In the genomic region with DNA sequence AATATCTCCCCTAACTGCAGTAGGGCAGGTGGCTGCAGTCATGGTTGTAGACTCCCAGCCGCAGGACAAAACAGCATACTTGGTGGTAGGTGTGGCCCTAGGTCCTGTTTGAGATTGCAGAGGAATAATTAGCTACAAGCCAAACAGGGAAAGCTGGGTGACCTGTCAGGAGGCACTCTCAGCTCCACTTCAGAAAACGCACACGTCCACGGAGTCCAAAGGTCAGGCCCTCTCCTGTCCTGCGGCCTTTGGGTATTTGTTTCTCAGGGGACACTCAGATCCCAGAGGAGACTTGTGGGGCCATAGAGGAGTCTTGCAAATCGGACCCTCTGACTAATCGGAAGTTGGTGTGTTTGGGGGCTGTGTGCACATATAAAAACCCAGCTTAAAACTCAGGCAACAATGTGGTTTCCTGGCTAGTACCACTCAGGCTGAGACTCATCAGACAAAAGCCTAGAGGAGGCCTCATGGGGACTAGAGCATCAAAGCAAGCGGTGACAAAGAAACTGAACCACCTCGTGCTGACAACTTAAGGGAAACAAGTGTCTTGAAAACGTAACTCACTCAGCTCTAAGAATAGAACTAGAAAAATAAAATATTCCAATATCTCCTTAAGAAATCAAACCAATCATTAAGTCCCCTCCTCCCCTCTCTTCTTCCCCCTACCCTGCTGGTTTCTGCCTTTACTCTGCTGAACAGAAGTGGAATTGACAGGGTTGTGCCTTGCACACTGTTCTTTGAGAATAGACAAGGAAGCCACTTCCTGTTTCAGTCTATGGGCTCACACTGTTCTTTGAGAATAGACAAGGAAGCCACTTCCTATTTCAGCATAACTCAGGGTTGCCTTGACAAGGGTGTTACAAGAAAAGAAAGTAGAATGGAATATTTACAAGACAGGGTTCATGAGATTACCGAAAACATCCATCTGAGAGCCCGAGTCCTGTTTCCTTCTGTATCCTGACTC, we compare ENCODE assay signal across 17 mouse cellular contexts. TPM values are rescaled to one million over a fixed set of nuclear protein-coding genes. Genes with fewer than 3 reads are reported as not detected.
DNase-seq lines count a peak whose midpoint lies in the region; ATAC-seq and TF ChIP-seq lines count a peak whose summit lies in the region.
"Had no signal": no experiment of that assay in that cellular context is flagged by ENCODE, and none has a peak within 500 bp of the region (broad histone marks: within the 10 kb centered on the region; RNA-seq: fewer than 3 reads in every experiment).

No protein-coding gene starts in this region.

- no peak overlapping the region for H3K4me3 ChIP-seq in kidney, adult 2 months (ENCODE audit: insufficient read depth, low read depth, low read length)
- H3K4me3 ChIP-seq in kidney, embryonic 15.5 days (replicated peaks), result no peak overlapping the region
- H3K4me3 ChIP-seq in small intestine, adult 2 months (ENCODE audit: low read depth, low read length), result no peak overlapping the region
- H3K4me3 ChIP-seq: embryonic facial prominence, embryonic 15.5 days; lung, embryonic 15.5 days; stomach, embryonic 15.5 days had no signal

- H3K27ac ChIP-seq in kidney, adult 2 months (ENCODE audit: insufficient read depth, low read depth, low read length), result peak overlapping the region; percentile 67
- no peak overlapping the region for H3K27ac ChIP-seq in kidney, embryonic 15.5 days
- H3K27ac ChIP-seq in small intestine, adult 2 months (ENCODE audit: insufficient read depth, low read depth, low read length), result peak overlapping the region; percentile 68
- H3K27ac ChIP-seq: embryonic facial prominence, embryonic 15.5 days; kidney, postnatal 0 days; lung, embryonic 15.5 days; stomach, embryonic 15.5 days had no signal

- no peaks in the 10 kb centered on the region for H3K9me3 ChIP-seq in kidney, embryonic 15.5 days (replicated peaks)
- H3K9me3 ChIP-seq: embryonic facial prominence, embryonic 15.5 days; lung, embryonic 15.5 days; stomach, embryonic 15.5 days had no signal

- H3K9ac ChIP-seq in kidney, embryonic 15.5 days, result no peak overlapping the region
- H3K9ac ChIP-seq: embryonic facial prominence, embryonic 15.5 days; lung, embryonic 15.5 days; stomach, embryonic 15.5 days had no signal

- no peak for TF ChIP-seq CTCF in kidney, adult 2 months (conservative IDR thresholded peaks at IDR 0.05; ENCODE audit: insufficient read depth, insufficient read length, low read depth, low read length)
- TF ChIP-seq CTCF in small intestine, adult 2 months (IDR thresholded peaks at IDR 0.05; ENCODE audit: extremely low read depth, insufficient read length, insufficient replicate concordance, low read depth, low read length), result no peak

- intact Hi-C loops in left cerebral cortex, postnatal 4 days (cut with DNase I), result no loop called here

- no peak for ATAC-seq in kidney, embryonic 15.5 days (replicated peaks; ENCODE audit: low FRiP score)

- H3K4me2 ChIP-seq in kidney, embryonic 15.5 days, result no peak overlapping the region
- H3K4me2 ChIP-seq: embryonic facial prominence, embryonic 15.5 days; lung, embryonic 15.5 days; stomach, embryonic 15.5 days had no signal

- 63% methylated on average over 12 of the region's 12 CpGs for WGBS in kidney, adult 2 months
- 78% methylated on average over 12 of the region's 12 CpGs for WGBS in kidney, embryonic 15.5 days
- 51% methylated on average over 12 of the region's 12 CpGs for WGBS in small intestine, adult 2 months

- TF ChIP-seq POLR2A in kidney, adult 2 months (IDR thresholded peaks at IDR 0.05; ENCODE audit: low read depth, low read length), result no peak
- TF ChIP-seq POLR2A in small intestine, adult 2 months (IDR thresholded peaks at IDR 0.05; ENCODE audit: low read depth, low read length), result no peak

- peak; percentile 78 for DNase-seq in kidney, adult 2 months
- DNase-seq in A20 (ENCODE audit: low read depth, low spot score), result peak; percentile 36
- peak; percentile 17 for DNase-seq in c-Kit-positive CD71-negative TER-119-negative erythroid progenitor cells, embryonic 14.5 days (ENCODE audit: low read depth)
- DNase-seq in embryo, embryonic 10 days (ENCODE audit: low spot score), result no peak
- no peak for DNase-seq in left cerebral cortex, postnatal 4 days
- no peak for DNase-seq in cerebellum, adult 9-10 months
- DNase-seq: adrenal gland, postnatal 25 days; cerebellum, adult 9-11 months had no signal

- no peaks in the 10 kb centered on the region for H3K36me3 ChIP-seq in kidney, adult 2 months (ENCODE audit: control insufficient read depth, insufficient read depth, low read length)
- no peaks in the 10 kb centered on the region for H3K36me3 ChIP-seq in kidney, embryonic 15.5 days
- H3K36me3 ChIP-seq in small intestine, adult 2 months (ENCODE audit: control insufficient read depth, insufficient read depth, low read length), result no peaks in the 10 kb centered on the region
- H3K36me3 ChIP-seq: embryonic facial prominence, embryonic 15.5 days; lung, embryonic 15.5 days; stomach, embryonic 15.5 days had no signal

- H3K27me3 ChIP-seq in kidney, adult 2 months (replicated peaks; ENCODE audit: control insufficient read depth, insufficient read depth, low read length), result no peaks in the 10 kb centered on the region
- 0 out of 2 replicates have a peak, but pooled peaks cover 6% of the 10 kb centered on the region for H3K27me3 ChIP-seq in kidney, embryonic 15.5 days
- no peaks in the 10 kb centered on the region for H3K27me3 ChIP-seq in small intestine, adult 2 months (ENCODE audit: control insufficient read depth, insufficient read depth, low read length)
- H3K27me3 ChIP-seq: embryonic facial prominence, embryonic 15.5 days; lung, embryonic 15.5 days; stomach, embryonic 15.5 days had no signal

- H3K4me1 ChIP-seq in kidney, adult 2 months (ENCODE audit: control insufficient read depth, insufficient read depth, low read length), result peaks cover 12% of the 10 kb centered on the region; the same call in 1 of the 2 replicates
- no peaks in the 10 kb centered on the region for H3K4me1 ChIP-seq in kidney, embryonic 15.5 days
- no peaks in the 10 kb centered on the region; the same call in 1 of the 2 replicates for H3K4me1 ChIP-seq in small intestine, adult 2 months (ENCODE audit: control insufficient read depth, insufficient read depth, insufficient read length, low read length)
- H3K4me1 ChIP-seq: embryonic facial prominence, embryonic 15.5 days; lung, embryonic 15.5 days; stomach, embryonic 15.5 days had no signal

RNA-seq across cellular contexts. Expression of gene Slc13a3, which starts 20.0 kb away (rescaled TPM):
- polyA plus RNA-seq in kidney, adult 2 months (2012; rRNA removed), result 584 and 709 TPM in 2 replicates
- 2.6 and 3.4 TPM in 2 replicates for polyA plus RNA-seq in kidney, embryonic 15.5 days (2015; fragmentation: Nextera tagmentation; extraction: Ambion mirVana)
- 0.03 and 0.30 TPM in 2 replicates for polyA plus RNA-seq in small intestine, adult 2 months (2012; rRNA removed)
- total RNA-seq in left cerebral cortex, postnatal 4 days (2021), result 10 to 100 TPM; 13.0 to 14.2 TPM
- polyA plus RNA-seq: C2C12 had no signal

RNA-seq across cellular contexts. Expression of gene Trp53rka, which starts 40.1 kb away (rescaled TPM):
- 15.5 and 16.3 TPM in 2 replicates for polyA plus RNA-seq in kidney, adult 2 months (2012; rRNA removed)
- 36.3 and 37.2 TPM in 2 replicates for polyA plus RNA-seq in kidney, embryonic 15.5 days (2015; fragmentation: Nextera tagmentation; extraction: Ambion mirVana)
- 10.1 and 11.5 TPM in 2 replicates for polyA plus RNA-seq in small intestine, adult 2 months (2012; rRNA removed)
- total RNA-seq in left cerebral cortex, postnatal 4 days (2021), result 10 to 100 TPM; 22.4 to 24.6 TPM

RNA-seq across cellular contexts. Expression of gene Slc2a10, which starts 50.6 kb away (rescaled TPM):
- 1.5 and 1.7 TPM in 2 replicates for polyA plus RNA-seq in kidney, adult 2 months (2012; rRNA removed)
- polyA plus RNA-seq in kidney, embryonic 15.5 days (2015; fragmentation: Nextera tagmentation; extraction: Ambion mirVana), result 6.9 and 7.2 TPM in 2 replicates
- polyA plus RNA-seq in small intestine, adult 2 months (2012; rRNA removed), result 3.9 and 6.1 TPM in 2 replicates
- 1 to 10 TPM; 1.1 to 1.3 TPM for total RNA-seq in left cerebral cortex, postnatal 4 days (2021)

RNA-seq across cellular contexts. Expression of gene Ocstamp, which starts 52.8 kb away (rescaled TPM):
- 0.09 and 0.11 TPM in 2 replicates for polyA plus RNA-seq in kidney, adult 2 months (2012; rRNA removed)
- polyA plus RNA-seq in kidney, embryonic 15.5 days (2015; fragmentation: Nextera tagmentation; extraction: Ambion mirVana), result 0.16 and 0.69 TPM in 2 replicates
- 1.6 and 2.2 TPM in 2 replicates for polyA plus RNA-seq in small intestine, adult 2 months (2012; rRNA removed)
- total RNA-seq in left cerebral cortex, postnatal 4 days (2021), result not detected
- total RNA-seq: left cerebral cortex, postnatal 10 days; midbrain, postnatal 0 days had no signal
- polyA plus RNA-seq: C2C12; lung, embryonic 15.5 days had no signal

Comparison
In these comparisons a context has a peak if more than half of its experiments do, and no peak if none do; other contexts are left out.
1. RNA of gene Slc13a3, which starts 20.0 kb away (polyA plus RNA-seq): 584 to 709 TPM in kidney, adult 2 months; 2.6 to 3.4 TPM in kidney, embryonic 15.5 days and 0.03 to 0.30 TPM in small intestine, adult 2 months; every median in the first group is over 100 times any median in the second.
2. DNase-seq: peak in kidney, adult 2 months (single experiment), A20 (single experiment) and c-Kit-positive CD71-negative TER-119-negative erythroid progenitor cells, embryonic 14.5 days (single experiment); none in embryo, embryonic 10 days (single experiment), left cerebral cortex, postnatal 4 days (single experiment) and cerebellum, adult 9-10 months (single experiment).